Mouse (Mus musculus) kidney, postnatal 36 days (tissue): ENCODE data around the gene Trpc3.
"Not testable (repeated sequence)": the region's sequence is repeated elsewhere in the genome, so short reads cannot be mapped to it uniquely, and the experiment has no call there.

Experiments
- DNase-seq, 2 experiments: peaks; one replicate each; pipeline ENCODE4 v3.0.0; 2021 to 2022; ENCODE audit warnings: mixed read lengths in 2 of 2

The Trpc3 gene

GRCm38 (mm10) chr3:36689392-36690291, at the start of gene Trpc3:
Trpc3 (minus strand) TSS chr3:36690167.
- DNase-seq: peak; percentile 20 to 65

GRCm38 (mm10) chr3:36738071-36738470, 48.1 kb upstream of the Trpc3 start:
- DNase-seq: no peak

GRCm38 (mm10) chr3:36733075-36733474, 43.1 kb upstream of the Trpc3 start:
- DNase-seq: no peak

GRCm38 (mm10) chr3:36726545-36726944, 36.6 kb upstream of the Trpc3 start:
- DNase-seq: no peak

- DNase-seq: no peak
These were observed 31.9 kb upstream of the Trpc3 start for GRCm38 (mm10) chr3:36721850-36722249.

- DNase-seq: no peak
These were observed 19.6 kb upstream of the Trpc3 start for GRCm38 (mm10) chr3:36709521-36709920.

GRCm38 (mm10) chr3:36690292-36690650, 304 bp upstream of the Trpc3 start:
- no peak for DNase-seq

- peak; percentile 66 to 85 for DNase-seq
These were observed 1.1 kb downstream of the Trpc3 start for GRCm38 (mm10) chr3:36688874-36689273.

- DNase-seq: no peak
These were observed 14.1 kb downstream of the Trpc3 start for GRCm38 (mm10) chr3:36675822-36676221.

GRCm38 (mm10) chr3:36667814-36668213, 22.2 kb downstream of the Trpc3 start:
- no peak for DNase-seq

GRCm38 (mm10) chr3:36645245-36645559, 44.8 kb downstream of the Trpc3 start:
- not testable (repeated sequence) for DNase-seq

GRCm38 (mm10) chr3:36644554-36645244, 45.3 kb downstream of the Trpc3 start:
- DNase-seq: no peak

GRCm38 (mm10) chr3:36643354-36643753, 46.6 kb downstream of the Trpc3 start:
- DNase-seq: no peak

GRCm38 (mm10) chr3:36642736-36643135, 47.2 kb downstream of the Trpc3 start:
- no peak for DNase-seq

- DNase-seq: peak in 1 of 2 experiments; percentile 20
These were observed 49.2 kb downstream of the Trpc3 start for GRCm38 (mm10) chr3:36640787-36641186.

- DNase-seq: peak; percentile 16 to 69
These were observed 54.5 kb downstream of the Trpc3 start for GRCm38 (mm10) chr3:36635449-36635848.

- no peak for DNase-seq
These were observed 63.2 kb downstream of the Trpc3 start for GRCm38 (mm10) chr3:36626803-36627202.

- peak; percentile 6 to 43 for DNase-seq
These were observed 71.8 kb downstream of the Trpc3 start for GRCm38 (mm10) chr3:36618181-36618580.

GRCm38 (mm10) chr3:36613908-36614255, 76.1 kb downstream of the Trpc3 start:
- DNase-seq: peak in 1 of 2 experiments; percentile 12

GRCm38 (mm10) chr3:36613202-36613907, 76.6 kb downstream of the Trpc3 start, which contains the start of gene Bbs7:
Bbs7 (minus strand) TSS chr3:36613477.
- DNase-seq: peak; percentile 97 to 98

- DNase-seq: peak in 1 of 2 experiments; percentile 8
These were observed 77.3 kb downstream of the Trpc3 start for GRCm38 (mm10) chr3:36612687-36613086.

- DNase-seq: no peak
These were observed 83.8 kb downstream of the Trpc3 start for GRCm38 (mm10) chr3:36605894-36606783.
